Mouse (Mus musculus) midbrain, embryonic 10.5 days (tissue): ENCODE results near the gene 4930430F08Rik. TPM values are rescaled to one million over a fixed set of nuclear protein-coding genes. Genes with fewer than 3 reads are reported as not detected.
"Not testable (repeated sequence)": the region's sequence is repeated elsewhere in the genome, so short reads cannot be mapped to it uniquely, and the experiment has no call there.

ENCODE experiments used
- DNase-seq: peaks from one replicate; pipeline ENCODE4 v3.0.0-alpha.2; 2017; ENCODE audit warnings: low spot score
- H3K27ac ChIP-seq: fragments of 300-500 bp; sonication (generic); replicated peaks from 2 replicates; pipeline ENCODE4 v1.5.1; 2016; ENCODE audit warnings: mild to moderate bottlenecking
- H3K27me3 ChIP-seq: fragments of 300-500 bp; sonication (generic); 2 replicates; pipeline ENCODE4 v1.6.1; 2016; ENCODE audit warnings: low read depth, mild to moderate bottlenecking; ENCODE audit not compliant: poor library complexity, severe bottlenecking
- H3K36me3 ChIP-seq: fragments of 300-500 bp; sonication (generic); 2 replicates; pipeline ENCODE4 v1.6.1; 2016; ENCODE audit warnings: mild to moderate bottlenecking, moderate library complexity
- H3K4me1 ChIP-seq: fragments of 300-500 bp; sonication (generic); 2 replicates; pipeline ENCODE4 v1.6.1; 2016
- H3K4me3 ChIP-seq: fragments of 300-500 bp; sonication (generic); 2 replicates; pipeline ENCODE4 v1.5.1; 2016; ENCODE audit warnings: mild to moderate bottlenecking, moderate library complexity
- H3K9me3 ChIP-seq: fragments of 300-500 bp; sonication (generic); replicated peaks from 2 replicates; pipeline ENCODE4 v1.6.1; 2016; ENCODE audit warnings: mild to moderate bottlenecking
- WGBS: fragments of 180-500 bp; shearing (Covaris S2); methylation state at CpG from one replicate; pipeline ENCODE4 v1.1.7; 2016; 5-methylcytosine and 5-hydroxymethylcytosine counted together
- polyA plus RNA-seq: library from polyadenylated mRNA; unstranded; fragments of >200 nt; fragmentation: Nextera tagmentation; extraction: Ambion mirVana; gene quantifications from 2 replicates; pipeline ENCODE4 v1.2.1, GENCODE M21; 2016

The 4930430F08Rik gene
- polyA plus RNA-seq, 1 experiment from 2014 or later: 10.4 TPM

DNA sequence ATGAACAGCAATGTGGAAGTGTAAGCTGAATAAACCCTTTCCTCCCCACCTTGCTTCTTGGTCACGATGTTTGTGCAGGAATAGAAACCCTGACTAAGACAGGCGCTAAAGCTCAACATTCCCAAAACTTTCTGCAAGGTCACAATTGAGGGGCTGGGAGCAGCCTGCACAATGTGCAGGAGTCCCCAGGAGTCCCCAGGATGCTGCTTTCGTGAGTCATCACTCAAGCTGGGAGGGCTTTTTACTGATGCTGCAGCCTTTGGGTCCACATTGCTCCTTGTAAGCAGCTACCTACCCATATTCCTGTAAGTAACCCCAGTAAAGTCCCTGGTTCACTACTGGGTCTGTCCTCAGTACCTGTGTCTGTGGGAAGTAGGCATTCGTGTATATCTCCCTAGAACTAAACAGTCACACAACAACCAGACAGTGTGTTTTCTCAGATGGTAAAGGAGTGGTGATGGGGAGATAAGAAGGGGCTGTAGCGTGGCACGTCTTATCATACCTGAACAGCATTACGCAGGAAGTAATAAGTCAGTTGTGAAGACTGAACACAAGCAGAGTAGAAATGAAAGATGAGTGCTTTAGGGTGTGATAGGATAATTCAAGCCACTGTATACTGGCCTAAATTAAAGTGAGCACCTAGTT is 15.6 kb downstream of the 4930430F08Rik start:
- DNase-seq: no peak
- no peaks in the 10 kb centered on the region for H3K9me3 ChIP-seq
- no peak overlapping the region for H3K27ac ChIP-seq
- H3K4me1 ChIP-seq: no peaks in the 10 kb centered on the region
- H3K36me3 ChIP-seq: peaks cover 57% of the 10 kb centered on the region
- WGBS: 89% methylated on average over 7 of the region's 7 CpGs
- no peaks in the 10 kb centered on the region for H3K27me3 ChIP-seq
- no peak overlapping the region for H3K4me3 ChIP-seq

DNA sequence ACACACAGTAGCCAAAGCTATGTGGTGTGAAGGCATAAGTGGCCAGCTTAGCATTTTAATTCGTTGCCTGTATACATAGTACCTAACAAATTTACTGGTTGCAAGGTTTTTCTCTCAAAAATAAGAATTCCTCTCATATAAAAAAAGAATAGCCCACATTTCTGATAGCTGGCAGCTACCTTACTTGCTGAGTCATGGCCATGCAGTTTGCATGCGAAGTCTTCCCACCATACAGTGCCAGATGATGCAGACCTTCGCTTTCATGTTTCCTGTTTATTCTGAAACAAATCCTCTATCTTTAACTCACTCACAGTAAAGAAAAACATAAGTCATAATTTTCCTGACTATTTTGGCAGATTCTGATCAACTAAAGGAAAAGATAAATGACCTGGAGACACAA is 18.5 kb downstream of the 4930430F08Rik start:
- Histone ChIP-seq H3K4me1 (no peaks in the 10 kb centered on the region), H3K36me3 (peaks cover 52% of the 10 kb centered on the region), H3K27ac (no peak overlapping the region), H3K9me3 (no peaks in the 10 kb centered on the region), H3K27me3 (no peaks in the 10 kb centered on the region), H3K4me3 (no peak overlapping the region)
- DNase-seq: no peak
- 96% methylated on average over 3 of the region's 3 CpGs for WGBS

DNA sequence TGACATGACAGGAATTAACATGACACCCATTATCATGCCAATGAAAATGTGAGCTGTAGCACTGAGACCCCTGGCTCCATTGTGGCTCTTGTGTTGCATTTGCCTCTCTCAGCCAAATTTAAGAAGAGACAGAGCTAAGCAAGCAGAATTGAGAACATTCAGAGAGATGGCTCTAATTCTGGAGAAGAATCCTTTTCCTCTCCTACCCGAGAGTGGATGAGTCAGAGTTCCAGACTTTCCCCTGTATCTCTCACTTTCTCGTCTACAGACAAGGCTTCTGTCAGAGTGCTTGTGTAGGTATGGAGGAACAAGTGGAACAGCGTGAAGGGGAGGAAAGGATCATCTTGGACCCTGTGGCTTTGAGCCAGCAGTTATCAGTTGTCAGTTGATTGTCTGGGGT is 26.1 kb downstream of the 4930430F08Rik start:
- Histone ChIP-seq H3K27ac (no peak overlapping the region), H3K27me3 (no peaks in the 10 kb centered on the region), H3K4me3 (no peak overlapping the region), H3K36me3 (peaks cover 75% of the 10 kb centered on the region), H3K9me3 (no peaks in the 10 kb centered on the region), H3K4me1 (no peaks in the 10 kb centered on the region)
- 91% methylated on average over 3 of the region's 3 CpGs for WGBS
- DNase-seq: no peak

DNA sequence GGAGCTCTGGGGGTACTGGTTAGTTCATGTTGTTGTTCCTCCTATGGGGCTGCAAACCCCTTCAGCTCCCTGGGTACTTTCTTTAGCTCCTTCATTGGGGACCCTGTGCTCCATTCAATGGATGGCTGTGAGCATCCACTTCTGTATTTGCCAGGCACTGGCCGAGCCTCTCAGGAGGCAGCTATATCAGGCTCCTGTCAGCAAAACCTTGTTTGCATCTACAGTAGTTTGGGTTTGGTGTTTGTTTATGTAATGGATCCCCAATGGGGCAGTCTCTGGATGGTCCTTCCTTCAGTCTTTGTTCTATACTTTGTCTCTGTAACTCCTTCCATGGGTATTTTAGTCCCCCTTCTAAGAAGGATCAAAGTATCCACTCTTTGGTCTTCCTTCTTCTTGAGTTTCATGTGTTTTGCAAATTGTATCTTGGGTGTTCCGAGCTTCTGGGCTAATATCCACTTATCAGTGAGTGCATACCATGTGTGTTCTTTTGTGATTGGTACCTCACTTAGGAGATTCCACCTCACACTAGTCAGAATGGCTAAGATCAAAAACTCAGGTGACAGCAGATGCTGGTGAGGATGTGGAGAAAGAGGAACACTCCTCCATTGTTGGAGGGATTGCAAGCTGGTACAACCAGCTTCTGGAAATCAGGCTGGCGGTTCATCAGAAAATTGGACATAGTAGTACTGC is 29.9 kb downstream of the 4930430F08Rik start:
- not testable (repeated sequence) for H3K27ac ChIP-seq, H3K27me3 ChIP-seq, H3K4me3 ChIP-seq, H3K4me1 ChIP-seq, DNase-seq, H3K9me3 ChIP-seq
- 94% methylated on average over 3 of the region's 3 CpGs for WGBS
- peaks cover 60% of the 10 kb centered on the region for H3K36me3 ChIP-seq

DNA sequence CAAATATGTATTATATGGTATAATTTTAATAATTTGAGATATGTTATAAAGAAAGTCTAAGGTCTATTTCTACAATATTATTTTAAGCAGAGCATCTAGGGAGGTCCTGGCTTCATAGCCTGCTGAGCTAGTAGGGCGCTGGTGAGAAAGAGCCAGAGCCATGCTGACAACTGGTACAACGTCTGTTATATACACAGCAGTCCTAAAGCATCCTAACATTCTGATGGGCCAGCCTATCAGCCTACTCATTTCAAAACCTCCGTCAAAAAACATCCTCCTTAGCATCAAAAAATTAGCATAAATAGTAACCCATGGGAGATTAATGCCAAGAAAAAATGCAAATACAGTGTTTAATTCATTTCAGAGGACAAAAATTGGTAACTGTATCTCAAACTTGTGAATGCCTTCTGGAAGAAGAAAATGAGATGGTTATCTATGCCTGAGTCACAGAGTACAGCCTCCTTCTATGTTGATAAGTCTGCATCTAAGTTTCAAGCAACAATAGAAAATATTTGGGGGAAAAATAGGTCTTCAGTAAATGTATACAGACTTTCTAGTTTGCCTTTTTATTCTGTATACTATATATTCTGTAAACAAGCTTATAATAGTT is 33.6 kb downstream of the 4930430F08Rik start:
- DNase-seq: no peak
- Histone ChIP-seq H3K9me3 (no peaks in the 10 kb centered on the region), H3K27ac (no peak overlapping the region), H3K36me3 (peaks cover 33% of the 10 kb centered on the region), H3K27me3 (no peaks in the 10 kb centered on the region), H3K4me1 (no peaks in the 10 kb centered on the region), H3K4me3 (no peak overlapping the region)
- 93% methylated on average over 3 of the region's 3 CpGs for WGBS

DNA sequence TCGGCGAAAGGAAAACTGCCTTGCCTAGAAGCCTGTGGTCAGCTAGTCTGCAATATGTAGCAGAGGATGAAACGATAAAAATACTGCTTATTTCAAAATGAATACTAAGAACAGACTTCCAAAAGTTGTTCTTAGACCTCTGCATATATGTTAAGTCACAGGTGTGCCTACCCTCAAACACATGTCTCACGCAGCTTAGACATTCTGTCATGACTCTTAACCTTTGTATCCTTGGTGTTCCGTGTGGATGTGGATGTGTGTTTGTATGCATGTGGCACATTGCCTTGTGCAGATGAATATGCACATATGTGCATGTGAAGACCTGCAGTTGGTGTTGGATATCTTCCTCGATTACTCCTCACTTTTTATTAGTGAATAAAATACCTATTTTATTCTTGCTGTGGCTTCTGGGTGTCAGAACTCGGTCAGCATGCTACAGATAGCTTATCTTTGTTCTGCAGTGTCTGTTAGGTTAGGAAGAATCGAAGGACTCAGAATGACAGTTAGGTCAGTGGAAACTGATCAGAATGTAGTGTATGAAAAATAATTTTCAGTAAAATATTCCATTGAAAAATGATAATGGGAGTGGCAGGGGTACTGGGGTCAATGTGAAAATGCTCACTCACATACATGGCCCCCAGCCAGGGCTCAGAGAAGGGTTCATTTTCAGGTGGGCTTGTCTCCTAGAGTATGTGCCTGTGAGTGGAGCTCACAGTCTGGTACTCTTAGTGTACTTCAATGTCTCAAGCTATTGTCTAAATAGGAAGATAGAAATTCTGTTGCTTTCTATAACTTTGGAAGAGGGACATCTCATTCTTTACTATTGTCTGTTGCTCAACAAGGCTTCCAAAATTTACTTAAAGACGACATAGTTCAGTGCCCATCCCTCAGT is 65.5 kb downstream of the 4930430F08Rik start:
- WGBS: 89% methylated on average over 9 of the region's 9 CpGs
- H3K4me1 ChIP-seq: no peaks in the 10 kb centered on the region
- no peaks in the 10 kb centered on the region for H3K27me3 ChIP-seq
- no peak for DNase-seq
- H3K27ac ChIP-seq: no peak overlapping the region
- peaks cover 3% of the 10 kb centered on the region; the same call in 1 of the 2 replicates for H3K9me3 ChIP-seq
- peaks cover 10% of the 10 kb centered on the region for H3K36me3 ChIP-seq
- H3K4me3 ChIP-seq: no peak overlapping the region

DNA sequence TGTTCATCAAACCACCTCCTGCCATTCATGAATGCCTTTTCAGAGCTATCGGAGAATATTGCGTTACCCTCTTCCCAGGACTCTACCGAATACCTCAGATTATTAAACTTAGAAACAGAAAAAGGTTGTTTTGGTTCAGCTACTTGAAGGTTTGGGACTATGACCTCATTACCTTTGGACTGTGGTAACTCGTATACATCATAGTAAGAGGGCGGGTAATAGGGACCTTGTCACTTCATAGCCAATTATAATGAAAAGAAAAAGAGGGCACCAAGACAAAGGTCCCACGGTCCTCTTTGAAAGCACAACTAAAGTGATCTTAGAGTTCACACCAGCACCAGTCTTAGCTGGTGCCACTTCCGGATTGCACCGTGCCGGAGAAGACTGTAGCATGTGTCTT is 67.9 kb downstream of the 4930430F08Rik start:
- DNase-seq: no peak
- Histone ChIP-seq H3K4me3 (no peak overlapping the region), H3K9me3 (peaks cover 3% of the 10 kb centered on the region; the same call in 1 of the 2 replicates), H3K4me1 (no peaks in the 10 kb centered on the region), H3K27me3 (no peaks in the 10 kb centered on the region), H3K36me3 (peaks cover 19% of the 10 kb centered on the region), H3K27ac (no peak overlapping the region)
- 91% methylated on average over 9 of the region's 9 CpGs for WGBS

Other genes starting within 250 kb of the 4930430F08Rik start
- not detected in 2 replicates for gene Gm4302, start 249.6 kb downstream of the 4930430F08Rik start, polyA plus RNA-seq
- gene Gm4303, start 244.5 kb downstream of the 4930430F08Rik start, polyA plus RNA-seq: not detected in 2 replicates
- gene Gm4305, start 239.3 kb downstream of the 4930430F08Rik start, polyA plus RNA-seq: not detected in 2 replicates
- not detected in 2 replicates for gene Gm4307, start 229.1 kb downstream of the 4930430F08Rik start, polyA plus RNA-seq
- gene Gm4312, start 207.9 kb downstream of the 4930430F08Rik start, polyA plus RNA-seq: not detected in 2 replicates
- 17.4 and 19.1 TPM in 2 replicates for gene Tmtc3, start 103.1 kb downstream of the 4930430F08Rik start, polyA plus RNA-seq
- gene Cep290, start 102.9 kb downstream of the 4930430F08Rik start, polyA plus RNA-seq: 5.0 and 5.8 TPM in 2 replicates
- gene 1700017N19Rik, start 61 bp upstream of the 4930430F08Rik start, polyA plus RNA-seq: not detected in 2 replicates